Mouse (Mus musculus) liver, adult 2 months (tissue): ENCODE data around the gene Fbxo42.

Source experiments
- CTCF ChIP-seq: fragments of 200-500 bp; IDR thresholded peaks from 2 replicates; pipeline ENCODE4 v1.5.1; 2011; ENCODE audit warnings: low read depth, low read length, control low read depth
- POLR2A ChIP-seq: fragments of 200-500 bp; IDR thresholded peaks from 2 replicates; pipeline ENCODE4 v1.6.1; 2011; ENCODE audit warnings: low read length, control low read depth; ENCODE audit not compliant: insufficient read depth; ENCODE audit errors: extremely low read depth

GRCm38 (mm10) chr4:141098935-141099334 lies 48.8 kb upstream of the Fbxo42 start:
- TF ChIP-seq POLR2A = no peak
- TF ChIP-seq CTCF = no peak
